Mouse (Mus musculus) left cerebral cortex, postnatal 25 days (tissue): ENCODE measurements around the gene Tecpr1. TPM values are rescaled to one million over a fixed set of nuclear protein-coding genes. Genes with fewer than 3 reads are reported as not detected.
A peak's percentile ranks its signal among the peaks of the same experiment; 100 is the strongest.

Experiments
- DNase-seq, 2 experiments: peaks; one replicate each; pipeline ENCODE4 v3.0.0; 2022; ENCODE audit warnings: low spot score in 2 of 2, mixed read lengths in 1 of 2
- intact Hi-C: fragments of 180-260 bp; cut with DNase I; formaldehyde crosslinking; loops from one replicate; pipeline ENCODE4 v1.15.1; 2025
- total RNA-seq, 2 experiments: library from RNA; stranded (reverse); gene quantifications; 2 replicates each; pipeline ENCODE4 v1.2.3; 2021

Tecpr1 gene
- 10 to 100 TPM; 86.6 to 87.7 TPM for total RNA-seq

DNA sequence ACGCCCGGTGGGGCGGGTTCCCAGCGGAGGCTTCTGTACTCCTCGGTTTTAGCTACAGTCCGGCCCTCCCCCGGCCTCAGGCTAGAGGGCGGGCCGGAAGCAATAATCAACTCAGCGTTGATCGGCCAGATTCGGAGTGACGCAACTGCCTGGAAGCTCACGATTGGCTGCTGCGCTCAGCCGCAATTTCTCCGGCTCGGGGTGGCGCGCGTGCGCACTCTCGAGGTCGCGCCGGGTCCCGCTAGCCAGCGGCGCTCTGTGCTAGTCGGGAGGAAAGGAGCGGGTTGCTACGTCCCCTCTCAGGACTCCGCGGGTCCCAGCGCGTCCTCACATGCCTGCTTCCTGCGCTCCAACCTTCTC is at the start of gene Tecpr1:
Tecpr1 (minus strand) TSS at position 113 of the 360 bp plus-strand sequence.
- intact Hi-C loops: loop anchor here (2.0 kb wide), 1 partner anchor 33 kb away; no protein-coding TSS in a partner anchor
- peak; percentile 94 to 98 for DNase-seq

DNA sequence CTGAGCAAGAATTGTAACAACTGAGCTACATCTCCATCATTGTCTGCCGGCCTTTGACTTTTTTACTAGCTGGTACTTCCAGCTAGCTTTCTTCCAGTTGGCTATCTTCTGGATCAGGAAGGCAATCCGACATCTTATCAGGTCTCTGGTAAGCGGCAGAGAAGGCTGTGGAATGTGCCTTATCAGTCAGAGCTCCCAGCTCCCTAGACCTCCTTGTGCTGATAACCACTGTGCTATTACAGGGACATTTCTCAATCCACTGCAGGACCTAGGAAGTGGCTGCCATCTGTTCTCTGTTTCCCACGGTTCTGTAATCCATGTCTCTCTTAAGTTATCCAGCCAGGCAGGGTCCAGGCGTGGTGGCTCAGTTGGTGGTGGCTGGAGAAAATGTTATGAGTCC is 48.4 kb upstream of the Tecpr1 start:
- intact Hi-C loops: no loop called here
- DNase-seq: no peak

DNA sequence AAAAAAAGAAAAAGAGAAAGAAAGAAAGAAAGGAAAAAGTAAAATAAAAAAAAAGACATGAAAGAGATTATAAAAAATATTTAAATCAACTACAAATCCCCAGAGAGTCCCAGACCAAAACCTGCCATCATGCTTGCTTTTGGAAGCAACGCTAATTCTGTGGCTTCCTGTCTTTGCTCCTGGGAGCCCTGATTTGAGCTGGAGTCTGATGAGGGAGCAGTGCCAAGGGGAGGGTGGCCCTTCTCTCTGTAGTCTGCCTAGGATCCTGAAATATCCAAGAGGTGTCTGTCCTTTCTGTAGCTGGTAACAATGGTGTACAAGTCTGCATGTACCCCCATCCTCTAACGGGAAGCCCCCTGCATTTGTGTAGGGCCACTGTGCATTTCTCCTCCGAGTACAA is 47.7 kb upstream of the Tecpr1 start:
- no peak for DNase-seq
- intact Hi-C loops: no loop called here

DNA sequence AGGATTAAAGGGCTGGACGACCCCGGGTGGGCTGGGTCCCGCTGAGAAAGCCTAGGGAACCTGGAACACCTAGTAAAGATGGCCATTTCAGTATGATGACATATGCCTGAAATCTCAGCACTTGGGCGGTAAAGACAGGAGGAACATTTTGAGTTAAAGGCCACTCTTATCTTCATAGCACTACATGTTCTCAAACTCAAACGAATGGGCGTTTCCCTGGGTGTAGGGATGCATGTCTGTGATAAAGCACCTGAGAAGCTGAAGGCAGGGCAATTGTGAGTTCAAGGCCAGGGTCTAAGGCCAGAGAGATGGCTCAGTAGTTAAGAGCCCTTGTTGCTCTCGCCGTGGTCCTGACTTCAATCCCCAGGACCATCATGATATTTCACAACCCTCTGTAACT is 47.0 kb upstream of the Tecpr1 start:
- intact Hi-C loops: no loop called here

DNA sequence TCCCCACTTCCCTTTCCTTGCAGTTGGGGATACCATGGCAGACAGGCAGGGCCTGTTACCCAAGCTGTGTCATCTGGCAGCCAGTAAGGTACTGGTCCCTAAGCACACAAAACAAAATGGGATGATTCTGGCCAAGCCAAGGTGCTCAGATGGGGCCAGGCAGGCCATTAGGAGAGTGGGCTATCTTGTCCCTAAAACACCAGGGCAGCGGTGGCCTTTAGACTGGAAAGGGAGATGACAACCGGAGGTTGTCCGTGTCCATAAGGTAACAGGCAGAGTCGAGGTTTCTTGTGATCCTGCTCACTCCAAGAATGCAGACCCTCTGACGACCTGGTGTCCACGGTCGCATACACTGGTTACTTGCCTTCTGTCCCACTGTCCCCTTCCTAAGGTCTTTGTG is 46.5 kb upstream of the Tecpr1 start:
- intact Hi-C loops: no loop called here
- DNase-seq: no peak

More for the DNA sequence above, 47.0 kb upstream of the Tecpr1 start:
- no peak for DNase-seq

DNA sequence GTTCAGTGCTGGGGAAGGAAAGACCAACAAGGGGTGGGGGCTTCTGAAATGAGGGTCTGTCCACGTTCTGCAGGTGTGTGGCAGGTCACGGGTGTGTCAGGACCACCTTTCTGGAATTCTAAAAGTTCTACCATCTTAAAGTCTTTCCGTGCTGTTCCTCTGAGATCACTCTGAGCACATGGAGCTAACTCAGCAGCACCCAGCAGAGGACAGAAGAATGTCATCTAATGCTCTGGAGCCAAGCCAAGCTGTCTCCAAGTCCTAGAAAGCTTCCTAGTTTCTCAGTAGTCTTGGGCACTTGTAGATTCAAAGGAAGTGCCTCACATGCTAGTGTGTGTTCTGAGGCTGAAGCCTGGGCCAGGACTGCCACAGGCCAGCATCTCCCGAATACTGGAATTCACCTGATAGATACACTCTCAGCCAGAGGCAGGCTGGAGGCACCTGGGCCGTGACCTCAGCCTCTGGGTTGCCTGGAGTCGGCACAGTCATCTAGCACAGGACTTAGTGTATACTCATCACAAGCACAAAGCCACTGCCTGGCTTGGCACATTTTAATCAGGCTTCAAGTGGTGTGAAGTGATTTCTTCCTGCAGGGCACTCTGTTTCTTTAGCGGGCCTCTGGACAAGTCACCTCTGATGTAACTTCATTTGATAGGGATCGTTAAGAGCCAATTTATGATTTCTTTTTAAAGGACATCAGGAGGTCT is 44.3 kb upstream of the Tecpr1 start:
- intact Hi-C loops: no loop called here
- DNase-seq: peak; percentile 65 to 74

DNA sequence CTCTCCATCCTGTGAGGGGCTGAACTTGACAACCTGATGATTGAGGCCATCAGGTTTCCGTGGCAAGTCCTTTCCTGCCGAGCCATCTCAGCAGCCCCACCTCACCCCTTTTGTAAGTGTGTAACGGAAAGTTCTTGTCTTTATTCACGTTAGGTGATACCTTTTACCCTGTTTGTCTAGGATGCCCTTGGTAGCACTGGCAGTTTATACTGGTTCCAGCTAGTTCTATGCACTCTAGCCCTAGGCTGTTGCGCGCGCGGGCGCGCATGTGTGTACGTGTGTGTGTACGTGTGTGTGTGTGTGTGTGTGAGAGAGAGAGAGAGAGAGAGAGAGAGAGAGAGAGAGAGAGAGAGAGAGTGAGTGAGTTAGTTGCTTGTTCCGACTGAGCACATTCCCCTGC is 40.1 kb upstream of the Tecpr1 start:
- DNase-seq: no peak
- intact Hi-C loops: no loop called here

DNA sequence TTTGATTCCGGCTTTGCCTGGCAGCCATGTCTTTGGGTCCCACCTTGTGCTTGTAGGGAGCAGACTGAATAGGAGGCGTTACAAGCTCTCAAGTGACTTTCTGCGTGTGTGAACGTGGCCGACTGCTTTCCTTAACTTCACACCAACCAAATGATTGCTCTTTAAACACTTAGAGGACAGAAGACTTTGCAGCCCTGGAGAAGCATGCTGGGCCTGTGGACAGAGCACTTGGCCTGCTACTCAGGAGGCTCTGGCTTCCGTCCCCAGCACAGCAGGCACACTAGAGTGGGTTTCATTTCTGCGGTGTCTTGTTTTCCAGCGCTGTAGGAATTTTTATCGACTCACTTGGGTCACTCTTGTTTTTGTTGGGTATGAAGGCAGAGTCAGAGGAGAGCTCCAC is 39.7 kb upstream of the Tecpr1 start:
- DNase-seq: no peak
- intact Hi-C loops: no loop called here

DNA sequence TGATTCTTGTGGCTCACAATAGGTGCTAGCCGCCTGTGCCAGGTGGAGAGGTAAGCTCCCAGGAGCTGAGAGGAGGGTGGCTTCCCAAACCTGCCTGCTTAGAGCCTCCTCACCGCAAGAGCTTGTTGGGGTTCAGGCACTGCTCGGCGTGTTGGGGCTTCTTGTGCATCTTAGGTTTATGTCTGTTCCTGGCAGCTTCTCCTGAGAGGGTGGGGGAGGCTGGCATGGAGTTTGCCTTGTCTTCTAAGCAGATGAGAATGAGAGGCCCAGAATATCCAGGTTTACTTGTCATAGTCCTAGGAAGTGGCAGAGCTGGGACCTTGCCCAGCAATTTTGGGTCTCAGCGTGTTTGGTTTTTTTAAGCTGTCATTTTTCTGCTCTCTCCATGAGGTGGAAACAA is 38.4 kb upstream of the Tecpr1 start:
- peak in 1 of 2 experiments; percentile 80 for DNase-seq
- intact Hi-C loops: no loop called here

DNA sequence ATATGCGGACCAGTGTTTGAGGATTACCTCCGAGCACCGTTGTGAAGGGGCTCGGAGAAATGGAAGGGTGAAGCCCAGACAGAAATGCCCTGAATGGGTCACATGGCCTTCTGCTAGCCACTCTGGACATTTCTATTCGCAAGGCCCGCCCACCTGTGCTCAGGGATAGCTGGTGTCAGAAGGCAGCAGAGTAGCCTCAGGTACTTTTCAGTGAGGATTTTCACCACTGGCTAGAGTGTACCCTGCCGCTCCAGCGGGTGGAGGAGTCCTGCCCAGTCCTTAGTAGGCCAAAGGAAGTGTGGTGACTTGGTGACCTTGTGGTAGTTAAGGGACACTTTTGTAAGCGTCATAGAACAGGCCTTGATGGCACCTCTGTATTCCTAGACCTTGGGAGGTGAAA is 37.9 kb upstream of the Tecpr1 start:
- intact Hi-C loops: no loop called here
- DNase-seq: no peak

DNA sequence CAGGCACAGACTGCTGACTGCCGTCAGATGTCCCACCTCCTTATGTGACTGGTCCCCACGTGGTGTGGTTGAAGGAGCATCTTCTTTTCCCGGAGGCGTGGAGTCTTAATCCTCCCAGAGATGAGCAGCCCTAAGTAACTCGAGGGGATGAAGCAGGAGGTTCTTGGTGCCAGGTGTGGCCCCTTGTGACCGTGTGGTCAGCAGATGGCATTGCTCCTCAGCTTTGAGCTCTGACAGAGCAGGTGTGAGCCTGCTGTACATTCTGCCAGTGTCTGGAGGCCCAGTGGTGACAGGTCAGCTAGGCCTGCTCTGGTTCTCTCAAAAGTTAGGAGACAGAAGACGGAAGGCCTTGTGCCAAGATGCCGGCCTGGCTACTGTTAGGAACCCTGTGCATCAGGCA is 37.0 kb upstream of the Tecpr1 start:
- intact Hi-C loops: no loop called here
- no peak for DNase-seq

DNA sequence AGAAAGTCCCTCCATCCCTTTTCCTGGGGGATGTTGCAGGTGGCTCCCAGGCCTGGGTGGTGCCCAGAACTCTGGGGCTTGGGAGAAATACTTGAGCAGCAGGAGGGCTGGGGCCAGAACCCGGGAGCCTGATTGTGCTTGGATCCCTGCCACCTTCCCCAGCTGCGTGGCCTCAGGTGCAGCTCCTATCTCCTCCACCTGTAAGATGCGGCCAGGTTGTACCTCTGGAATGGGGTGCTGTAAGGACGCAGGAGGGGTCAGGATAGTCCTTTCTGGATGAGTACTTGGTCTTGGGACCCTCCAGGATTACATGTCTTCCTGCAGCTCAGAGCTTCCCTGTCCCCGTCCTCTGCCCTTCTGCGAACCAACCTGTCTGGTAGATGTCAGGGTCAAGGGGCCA is 35.8 kb upstream of the Tecpr1 start:
- intact Hi-C loops: no loop called here
- no peak for DNase-seq

DNA sequence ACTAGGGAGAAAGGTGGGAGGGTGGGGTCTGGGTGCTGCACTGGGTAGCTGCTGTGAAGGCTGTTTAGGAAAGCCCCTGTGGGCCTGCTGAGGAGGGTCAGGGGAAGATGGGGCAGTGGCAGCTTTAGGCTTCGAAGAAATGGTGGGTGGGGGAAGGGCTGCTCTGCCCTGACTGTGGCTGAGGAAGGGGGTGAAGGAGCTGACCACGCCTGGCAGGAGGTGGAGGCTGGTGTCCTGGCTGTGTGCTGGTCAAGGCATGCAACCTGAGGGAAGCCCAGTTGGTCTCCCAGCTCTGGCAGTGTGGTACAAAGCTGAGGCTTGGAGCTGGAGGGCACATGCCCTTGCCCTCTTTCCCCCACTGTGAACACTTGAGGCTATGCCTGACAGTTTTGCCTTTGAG is 35.3 kb upstream of the Tecpr1 start:
- intact Hi-C loops: no loop called here
- no peak for DNase-seq

DNA sequence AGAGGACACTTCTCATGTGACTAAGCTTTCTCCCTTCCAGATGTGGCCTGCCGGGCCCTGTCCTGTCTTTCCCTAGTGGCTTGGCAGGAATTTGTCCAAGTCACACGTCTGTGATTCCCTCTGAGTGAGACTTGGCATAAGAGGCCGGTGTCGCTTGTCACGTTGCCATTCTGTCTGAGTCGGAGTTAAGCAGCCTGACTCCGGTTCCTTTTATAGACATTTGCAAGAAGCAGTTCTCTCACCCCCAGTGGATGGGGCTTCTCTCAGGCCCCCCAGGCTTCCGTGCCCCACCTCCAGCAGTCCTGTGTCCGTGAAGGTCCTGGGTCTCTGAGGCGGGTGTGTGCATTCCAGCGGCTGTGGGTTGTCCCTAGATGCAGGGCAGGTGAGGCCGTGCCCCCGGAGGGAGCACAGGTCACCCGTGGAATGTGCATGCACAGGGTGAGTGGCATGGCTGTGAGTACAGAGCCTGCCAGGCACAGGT is 34.8 kb upstream of the Tecpr1 start:
- peak in 1 of 2 experiments; percentile 69 for DNase-seq

DNA sequence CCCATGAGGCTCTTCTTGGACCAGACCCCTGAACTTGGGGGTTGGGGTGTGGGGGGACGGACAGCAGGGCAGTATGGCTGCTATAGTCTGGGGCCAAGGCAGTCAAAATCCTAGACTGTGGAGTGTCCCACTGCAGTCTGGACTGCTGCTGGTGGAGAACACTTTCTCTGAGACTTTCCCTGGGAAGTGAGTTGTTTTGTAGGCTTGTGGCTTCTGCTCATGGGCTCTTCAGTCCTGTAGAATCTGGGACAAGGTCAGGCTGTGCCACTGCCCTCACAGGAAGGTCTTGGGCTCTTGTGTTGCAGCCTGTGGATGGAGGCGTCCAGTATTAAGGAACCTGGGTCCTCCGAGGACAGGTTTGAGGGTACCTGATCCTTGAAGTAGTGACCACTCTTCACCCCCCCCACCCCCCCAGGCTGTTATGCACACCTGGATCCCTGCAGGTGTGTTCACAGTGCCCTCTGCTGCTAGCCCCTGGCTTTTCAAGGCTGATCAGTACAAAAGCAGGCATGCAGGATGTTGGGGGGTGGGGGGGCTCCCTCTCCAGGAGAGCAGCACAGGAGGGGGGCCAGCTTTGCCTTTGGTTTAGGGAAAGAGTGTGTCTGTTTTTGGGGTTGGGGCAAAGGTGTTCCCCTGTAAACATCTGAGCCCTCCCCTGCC is 34.2 kb upstream of the Tecpr1 start:
- no peak for DNase-seq
- intact Hi-C loops: loop anchor here (2.0 kb wide), 1 partner anchor 35 kb away; the partner anchor contains the start of gene Tecpr1

More for the DNA sequence above, 34.8 kb upstream of the Tecpr1 start:
- intact Hi-C loops: no loop called here

DNA sequence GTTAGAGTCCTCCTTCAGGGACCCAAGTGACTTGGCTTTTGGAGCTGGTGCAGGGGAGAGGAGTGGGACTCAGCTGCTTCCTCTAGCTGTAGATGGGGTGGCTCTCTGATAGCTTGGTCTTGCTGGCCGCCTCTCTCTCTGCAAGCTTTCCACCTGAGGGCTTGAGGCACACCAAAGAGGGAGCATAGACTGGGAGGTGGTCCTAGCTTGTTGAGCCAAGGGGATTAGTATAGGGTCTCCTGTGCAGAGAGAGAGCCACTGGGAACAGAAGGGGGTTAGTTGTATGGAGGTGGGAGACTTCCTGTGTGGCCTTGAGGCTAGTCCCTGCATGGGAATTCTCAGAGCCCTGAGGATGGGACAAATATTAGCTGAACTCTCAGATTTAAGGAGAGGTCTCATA is 33.5 kb upstream of the Tecpr1 start:
- no peak for DNase-seq
- intact Hi-C loops: loop anchor here (2.0 kb wide), 1 partner anchor 34 kb away; the partner anchor contains the start of gene Tecpr1

DNA sequence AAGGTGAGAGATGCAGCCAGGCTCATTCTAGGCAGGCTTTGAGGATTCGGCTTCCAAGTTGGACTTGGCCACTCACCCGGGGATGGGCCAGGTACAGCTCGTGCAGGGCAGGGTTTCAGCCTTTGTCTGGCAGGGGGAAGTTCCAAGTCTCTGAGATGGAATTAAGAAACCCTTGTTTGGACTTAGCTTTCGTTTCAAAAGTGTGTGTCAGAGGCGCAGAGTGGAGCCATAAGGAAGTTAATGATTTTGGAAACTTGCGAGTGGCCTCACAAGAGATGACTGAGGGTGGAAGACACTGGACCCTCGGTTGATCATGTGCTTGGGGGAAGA is 33.1 kb upstream of the Tecpr1 start:
- DNase-seq: no peak
- intact Hi-C loops: loop anchor here (2.0 kb wide), 1 partner anchor 34 kb away; the partner anchor contains the start of gene Tecpr1

DNA sequence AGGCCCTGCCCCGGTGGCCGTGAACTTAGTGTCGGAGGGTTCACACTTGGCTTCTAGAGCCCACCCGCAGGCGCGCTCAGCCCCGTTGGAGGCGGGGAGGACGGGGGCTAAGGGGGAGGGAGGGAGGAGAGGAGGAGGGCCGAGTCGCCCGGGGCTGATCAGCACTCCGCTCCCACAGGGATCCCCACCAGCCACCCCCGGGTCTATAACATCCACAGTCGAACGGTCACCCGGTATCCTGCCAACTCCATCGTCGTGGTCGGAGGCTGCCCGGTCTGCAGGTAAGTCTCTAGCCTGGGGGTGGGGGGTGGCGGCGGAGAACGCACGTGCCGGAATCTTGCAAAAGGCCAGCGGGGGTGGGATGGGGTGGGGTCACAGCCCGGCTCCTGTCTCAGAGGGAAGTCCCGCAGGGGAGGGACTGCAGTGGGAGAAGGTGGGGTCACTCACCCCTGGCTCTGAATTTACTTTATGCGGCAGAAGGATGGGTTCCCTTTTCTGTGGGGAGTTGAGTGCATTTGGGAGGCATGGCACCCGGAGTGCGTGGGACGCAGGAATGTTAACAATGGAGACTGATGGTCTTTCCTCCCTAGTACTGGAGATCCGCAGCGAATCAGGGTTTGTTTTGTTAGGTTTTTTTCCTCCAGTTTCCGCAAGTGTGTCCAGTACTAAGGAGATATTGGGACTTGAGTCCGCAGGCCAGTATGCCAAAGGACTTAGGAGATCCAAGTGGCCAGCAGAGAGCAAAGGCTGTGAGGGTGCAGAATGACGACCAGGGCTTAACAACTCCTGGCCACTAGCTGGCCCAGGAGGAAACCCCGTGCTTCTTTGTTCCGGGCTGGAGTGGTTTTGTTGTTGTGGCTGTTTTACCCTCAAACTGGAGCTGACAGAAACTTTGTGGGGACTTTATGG is 32.5 kb upstream of the Tecpr1 start:
- DNase-seq: peak; percentile 57 to 61
- intact Hi-C loops: loop anchor here (2.0 kb wide), 1 partner anchor 33 kb away; the partner anchor contains the start of gene Tecpr1

DNA sequence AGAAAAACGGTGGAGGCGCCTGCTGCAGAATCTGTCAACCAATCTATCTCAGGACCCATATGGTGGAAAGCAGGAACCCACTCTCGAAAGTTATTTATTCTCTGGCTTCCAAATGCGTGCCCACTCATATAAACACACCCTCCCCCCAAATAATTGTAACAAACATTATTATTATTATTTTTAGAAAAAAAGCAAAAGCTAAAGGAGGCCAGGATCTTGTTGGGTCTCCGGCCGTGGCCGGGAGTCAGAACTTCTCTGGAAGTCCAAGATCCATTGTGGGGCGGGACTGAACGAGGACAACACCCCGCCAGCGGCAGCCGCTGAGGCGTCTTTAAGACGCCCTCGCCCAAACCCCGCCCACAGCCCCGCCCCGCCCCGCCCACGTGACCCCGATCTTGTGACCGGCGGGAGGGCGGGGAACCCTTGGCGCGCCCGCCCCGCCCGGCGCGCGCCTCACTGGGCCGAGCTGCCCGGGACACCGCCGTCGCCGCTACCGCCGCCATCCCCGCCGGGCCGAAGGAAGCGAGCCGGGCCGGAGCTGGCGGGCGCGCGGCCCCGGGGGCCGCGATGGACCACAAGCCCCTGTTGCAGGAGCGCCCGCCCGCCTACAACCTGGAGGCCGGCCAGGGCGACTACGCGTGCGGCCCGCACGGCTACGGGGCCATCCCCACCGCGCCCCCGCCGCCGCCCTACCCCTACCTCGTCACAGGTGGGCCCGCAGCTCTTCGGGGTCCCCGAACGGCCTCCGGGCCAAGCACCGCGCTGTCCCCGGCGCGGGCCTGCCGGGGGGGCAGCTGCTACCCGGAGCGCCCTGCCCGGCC is 31.6 kb upstream of the Tecpr1 start:
- intact Hi-C loops: no loop called here
- DNase-seq: peak; percentile 82 to 85
